Mouse (Mus musculus) T-helper 17 cell (primary cell): ENCODE data around the gene Oxct2b.
"Not testable (repeated sequence)": the region's sequence is repeated elsewhere in the genome, so short reads cannot be mapped to it uniquely, and the experiment has no call there.

Source experiments
- in situ Hi-C, 2 experiments: fragments of 300-600 bp; cut with MboI, MseI; formaldehyde crosslinking; loops; 1 replicate in 1 of 2; 2 replicates in 1 of 2; pipeline ENCODE4 v1.15.1; 2025; ENCODE audit warnings: high pct_unique_total_duplicates in 2 of 2

The Oxct2b gene

GRCm38 (mm10) chr4:123116011-123116410 is at the start of gene Oxct2b:
Gene Oxct2b (plus strand): TSS chr4:123116266.
- in situ Hi-C loops, result loop anchor here in 1 of 2 experiments (5.0 kb wide), 1 partner anchor 206 kb away; the partner anchor contains the start of gene Oxct2a

- in situ Hi-C loops, result no loop called here
Measured at GRCm38 (mm10) chr4:123068646-123069045, 47.4 kb upstream of the Oxct2b start.

- in situ Hi-C loops, result no loop called here
Measured at GRCm38 (mm10) chr4:123071266-123071966, 44.6 kb upstream of the Oxct2b start.

DNA sequence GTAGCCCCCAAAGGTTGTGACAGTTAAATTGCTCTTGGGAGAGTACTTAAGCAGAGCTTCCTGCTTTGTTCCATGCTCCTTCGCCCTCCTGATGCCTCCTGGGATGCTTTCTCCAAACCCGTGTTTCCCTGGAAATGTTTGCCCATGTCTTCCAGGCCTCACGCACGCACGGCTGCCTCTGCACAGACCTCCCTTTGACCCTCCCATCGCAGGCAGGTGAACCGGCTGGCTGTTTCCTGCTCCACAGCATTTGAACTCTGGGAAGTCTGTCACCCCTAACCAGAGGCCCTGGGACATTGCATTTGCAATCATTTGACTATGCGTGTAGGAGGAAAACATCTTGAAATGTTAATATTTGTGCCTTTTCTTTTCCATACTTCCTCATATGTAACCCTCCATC is 39.1 kb upstream of the Oxct2b start:
- in situ Hi-C loops, result loop anchor here in 1 of 2 experiments (5.0 kb wide), 1 partner anchor 80 kb away; the partner anchor contains the start of gene Mycl

- in situ Hi-C loops, result loop anchor here in 1 of 2 experiments (5.0 kb wide), 1 partner anchor 81 kb away; the partner anchor contains the start of gene Mycl
Measured at GRCm38 (mm10) chr4:123078231-123078630, 37.8 kb upstream of the Oxct2b start.

- in situ Hi-C loops, result loop anchor here (5.0 to 10.0 kb wide), 4 partner anchors 78 to 268 kb away; no protein-coding TSS in a partner anchor
Measured at GRCm38 (mm10) chr4:123080791-123081190, 35.3 kb upstream of the Oxct2b start.

DNA sequence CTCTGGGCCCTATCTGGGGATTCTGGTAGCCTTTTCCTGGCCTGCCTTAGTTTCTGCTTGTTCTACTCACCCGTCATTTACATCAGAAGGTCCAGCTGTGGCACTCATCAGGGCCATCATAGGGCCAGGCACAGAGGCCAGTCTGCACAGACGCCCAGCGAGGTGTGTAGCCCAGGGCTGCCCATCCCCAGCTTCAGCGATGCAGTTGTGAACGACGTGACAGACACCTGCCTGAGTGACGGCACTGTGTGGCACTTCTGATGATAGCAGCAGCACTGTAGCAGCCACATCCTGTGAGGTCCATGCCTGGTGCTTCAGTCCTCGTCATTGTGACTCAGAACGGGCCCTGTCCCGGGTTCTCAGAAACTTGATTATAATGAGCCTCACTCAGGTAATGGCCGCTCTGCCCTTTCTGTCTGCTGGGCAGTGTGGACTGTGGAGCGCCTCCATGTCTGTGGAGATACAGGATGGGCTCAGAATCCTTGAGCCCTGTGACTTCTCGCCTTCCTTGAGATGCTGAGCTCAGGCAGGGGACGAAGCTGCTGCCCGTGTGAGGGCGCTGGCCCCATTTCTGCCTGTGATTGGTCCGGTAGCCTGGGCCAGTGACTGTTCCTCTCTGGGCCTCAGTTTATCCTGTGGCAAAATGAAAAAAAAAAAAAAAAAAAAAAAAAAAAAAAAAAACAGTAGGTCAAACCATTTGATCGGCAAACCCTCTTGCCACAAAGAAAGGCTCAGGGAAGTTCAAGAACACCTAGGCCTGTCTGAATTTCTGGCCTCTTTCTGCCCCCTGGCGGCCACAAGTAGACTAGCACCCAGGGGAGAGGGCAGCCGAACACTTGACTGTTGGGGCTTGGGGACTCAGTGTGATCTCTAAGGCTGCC is 33.5 kb upstream of the Oxct2b start:
- in situ Hi-C loops, result loop anchor here (5.0 to 10.0 kb wide), 4 partner anchors 80 to 270 kb away; no protein-coding TSS in a partner anchor

DNA sequence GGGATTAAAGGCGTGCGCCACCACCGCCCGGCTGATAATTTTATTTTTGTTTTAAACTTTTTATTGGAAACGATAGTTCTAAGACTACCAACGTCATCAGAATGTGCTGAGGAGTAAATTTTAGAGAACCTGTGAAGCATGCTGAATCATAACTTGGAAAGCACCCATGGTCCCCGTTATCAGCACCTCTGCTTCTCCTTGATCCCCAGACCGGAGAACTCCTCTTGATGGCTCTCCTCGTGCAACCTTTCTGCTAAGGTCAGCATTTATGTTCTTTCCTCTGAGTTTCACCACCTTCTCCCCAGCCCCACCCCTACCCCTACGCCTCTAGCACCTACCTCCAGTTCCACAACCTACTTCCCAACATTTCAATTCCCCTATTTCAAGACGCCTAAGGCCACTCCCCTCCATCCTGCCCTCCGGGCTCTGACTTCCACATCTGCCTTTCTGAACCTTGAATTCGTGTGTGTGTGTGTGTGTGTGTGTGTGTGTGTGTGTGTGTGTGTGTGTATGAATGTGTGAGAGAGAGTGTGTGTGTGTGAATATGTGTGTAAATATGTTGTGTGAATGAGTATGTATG is 32.7 kb upstream of the Oxct2b start:
- in situ Hi-C loops, result loop anchor here (5.0 to 10.0 kb wide), 4 partner anchors 81 to 271 kb away; no protein-coding TSS in a partner anchor

GRCm38 (mm10) chr4:123085290-123085689 is 30.8 kb upstream of the Oxct2b start:
- in situ Hi-C loops, result loop anchor here in 1 of 2 experiments (10.0 kb wide), 1 partner anchor 270 kb away; no protein-coding TSS in a partner anchor

GRCm38 (mm10) chr4:123086381-123086780 is 29.7 kb upstream of the Oxct2b start:
- in situ Hi-C loops, result loop anchor here in 1 of 2 experiments (10.0 kb wide), 1 partner anchor 272 kb away; no protein-coding TSS in a partner anchor

GRCm38 (mm10) chr4:123092621-123093020 is 23.4 kb upstream of the Oxct2b start:
- in situ Hi-C loops, result no loop called here

DNA sequence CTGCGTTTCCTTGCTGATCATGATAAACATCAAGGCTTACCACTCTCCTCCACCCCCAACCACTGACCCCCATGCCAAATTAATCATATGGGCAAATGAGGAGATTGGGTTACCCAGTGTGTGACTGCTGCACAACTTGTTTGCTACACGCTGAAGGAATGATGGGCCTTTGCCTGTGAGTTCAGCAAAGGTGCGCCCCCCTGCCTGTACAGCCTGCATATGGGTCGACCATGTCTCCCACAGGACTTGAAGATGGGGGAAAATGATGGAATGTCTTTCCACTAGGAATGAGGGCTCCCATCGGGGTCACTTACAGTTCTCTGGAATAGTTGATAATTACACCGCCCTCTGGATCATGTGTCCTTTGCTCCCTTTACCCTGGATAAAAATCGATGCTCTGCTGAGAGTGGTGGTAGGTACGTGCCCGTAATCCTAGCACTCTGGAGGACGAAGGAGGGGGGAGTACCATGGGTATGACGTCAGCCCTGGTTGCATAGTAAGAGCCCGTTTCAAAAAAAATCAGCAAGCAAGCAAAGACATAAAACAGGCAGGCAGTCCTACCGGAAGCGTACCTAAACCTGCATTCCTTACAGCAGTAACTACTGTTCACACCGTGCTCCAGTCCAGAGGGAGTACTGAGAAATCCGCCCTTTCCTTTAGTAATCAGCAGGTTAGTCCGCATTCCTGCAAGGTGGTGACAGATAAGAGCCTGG is 22.8 kb upstream of the Oxct2b start:
- in situ Hi-C loops, result no loop called here

DNA sequence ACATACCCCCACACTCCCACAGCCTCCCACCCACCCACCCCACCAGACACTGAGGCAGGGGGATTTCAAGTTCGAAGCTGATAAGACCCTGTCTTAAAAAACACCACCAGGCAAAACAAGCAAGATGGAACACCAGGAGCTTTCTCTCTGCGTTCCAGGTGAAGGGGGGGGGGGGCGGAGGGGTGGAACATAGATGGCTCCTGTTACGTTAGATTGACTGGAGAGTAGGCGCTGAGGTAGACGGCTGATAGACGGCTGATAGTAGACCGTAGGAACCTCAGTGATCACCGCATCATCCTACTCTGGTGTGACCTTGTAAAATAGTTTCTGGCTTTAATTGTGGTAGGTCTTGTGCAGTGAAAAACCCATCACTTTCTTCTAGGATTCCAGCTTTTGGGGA is 22.2 kb upstream of the Oxct2b start:
- in situ Hi-C loops, result no loop called here

- in situ Hi-C loops, result no loop called here
Measured at GRCm38 (mm10) chr4:123104651-123105450, 11.2 kb upstream of the Oxct2b start, which contains the start of gene Bmp8b. Gene Bmp8b (plus strand): TSS chr4:123105165.

- in situ Hi-C loops, result no loop called here
Measured at GRCm38 (mm10) chr4:123105451-123105790, 10.6 kb upstream of the Oxct2b start.

GRCm38 (mm10) chr4:123105929-123106328 is 10.1 kb upstream of the Oxct2b start:
- in situ Hi-C loops, result not testable (repeated sequence)

- in situ Hi-C loops, result no loop called here
Measured at GRCm38 (mm10) chr4:123106864-123107263, 9.2 kb upstream of the Oxct2b start.

GRCm38 (mm10) chr4:123108056-123108455 is 8.0 kb upstream of the Oxct2b start:
- in situ Hi-C loops, result no loop called here

DNA sequence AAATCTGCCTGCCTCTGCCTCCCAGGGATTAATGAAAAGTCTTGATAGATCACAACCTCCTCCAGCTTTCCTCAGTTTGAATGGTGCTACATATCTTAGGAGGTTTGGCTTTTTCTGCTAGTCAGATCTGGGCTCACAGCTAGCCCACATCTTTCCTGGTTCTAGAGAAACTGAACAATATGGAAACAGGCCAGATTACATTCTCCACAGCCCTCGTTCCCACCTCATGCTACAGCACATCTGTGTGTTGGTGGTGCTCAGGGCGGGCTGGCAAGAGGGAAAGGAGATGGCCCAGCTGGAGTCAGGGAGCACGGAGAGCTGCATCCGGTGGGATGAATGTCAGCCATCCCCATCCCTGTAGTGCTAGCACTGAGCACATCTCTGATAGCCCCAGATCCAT is 5.3 kb upstream of the Oxct2b start:
- in situ Hi-C loops, result loop anchor here in 1 of 2 experiments (5.0 kb wide), 1 partner anchor 217 kb away; no protein-coding TSS in a partner anchor
